Mouse (Mus musculus): ENCODE measurements around the gene Klhl22.

DNA sequence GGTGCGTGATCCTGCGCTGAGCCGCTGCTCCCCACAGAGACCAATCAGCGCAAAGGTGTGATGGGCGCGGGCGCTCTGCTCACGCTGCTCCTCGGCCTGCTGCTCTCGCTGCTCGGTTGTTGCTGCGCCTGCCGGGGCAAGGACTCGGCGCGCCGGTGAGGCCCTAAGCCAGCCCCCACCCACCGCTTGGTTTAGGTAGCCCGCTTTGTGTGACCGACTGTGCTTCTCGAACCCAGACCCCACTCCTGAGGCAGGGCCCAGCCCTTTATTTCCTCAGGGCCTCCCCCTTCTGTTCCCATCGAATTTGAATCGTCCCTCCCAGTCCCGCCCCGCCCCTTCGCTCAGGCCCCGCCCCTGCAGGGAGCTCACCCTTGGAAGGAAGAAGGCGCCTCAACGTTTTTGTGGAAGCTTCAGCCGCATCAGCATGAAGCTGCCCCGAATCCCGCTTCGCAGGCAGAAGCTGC lies 45.1 kb downstream of the Klhl22 start:
- TF ChIP-seq CTCF (IDR thresholded peaks at IDR 0.05; ENCODE audit: low read depth), result no peak
- no peak for TF ChIP-seq EP300 (IDR thresholded peaks at IDR 0.05; ENCODE audit: low read depth)

Data from heart, postnatal 0 days (tissue).